Mouse (Mus musculus) T-helper 17 cell (primary cell): ENCODE data around the gene Selenom.

Experiments used
- in situ Hi-C, 2 experiments: fragments of 300-600 bp; cut with MboI, MseI; formaldehyde crosslinking; loops; 1 replicate in 1 of 2; 2 replicates in 1 of 2; pipeline ENCODE4 v1.15.1; 2025; ENCODE audit warnings: high pct_unique_total_duplicates in 2 of 2

Gene Selenom

GRCm38 (mm10) chr11:3514529-3515054 lies at the start of gene Selenom:
TSS of gene Selenom (plus strand) at chr11:3514684.
- in situ Hi-C loops = loop anchor here (5.0 kb wide), 1 partner anchor 42 kb away; no protein-coding TSS in a partner anchor

- in situ Hi-C loops = loop anchor here (5.0 kb wide), 2 partner anchors 41 to 46 kb away; partner anchors contain the start of gene Selenom (in 1 of the 2)
Observed at GRCm38 (mm10) chr11:3471448-3471850, 43.0 kb upstream of the Selenom start.

DNA sequence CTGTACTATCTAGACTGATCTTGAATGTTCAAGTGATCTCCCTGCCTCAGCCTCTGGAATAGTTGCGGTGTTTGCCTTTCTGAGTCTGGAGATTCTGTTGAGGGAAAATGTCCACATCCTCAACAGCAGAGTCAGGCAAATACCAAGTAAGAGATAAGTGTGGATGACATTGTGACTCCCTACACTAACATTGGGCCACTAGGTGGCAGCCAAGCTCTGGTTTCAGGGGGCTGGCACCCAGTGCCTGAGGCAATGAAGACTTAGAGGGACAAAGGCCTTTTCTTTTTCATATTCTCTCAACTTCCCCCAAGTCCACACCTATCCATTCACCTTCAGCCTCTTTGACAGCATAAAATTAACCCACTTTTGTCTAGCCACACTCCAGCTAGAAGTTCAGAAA lies 42.0 kb upstream of the Selenom start:
- in situ Hi-C loops = loop anchor here (5.0 kb wide), 2 partner anchors 40 to 45 kb away; partner anchors contain the start of gene Selenom (in 1 of the 2)

DNA sequence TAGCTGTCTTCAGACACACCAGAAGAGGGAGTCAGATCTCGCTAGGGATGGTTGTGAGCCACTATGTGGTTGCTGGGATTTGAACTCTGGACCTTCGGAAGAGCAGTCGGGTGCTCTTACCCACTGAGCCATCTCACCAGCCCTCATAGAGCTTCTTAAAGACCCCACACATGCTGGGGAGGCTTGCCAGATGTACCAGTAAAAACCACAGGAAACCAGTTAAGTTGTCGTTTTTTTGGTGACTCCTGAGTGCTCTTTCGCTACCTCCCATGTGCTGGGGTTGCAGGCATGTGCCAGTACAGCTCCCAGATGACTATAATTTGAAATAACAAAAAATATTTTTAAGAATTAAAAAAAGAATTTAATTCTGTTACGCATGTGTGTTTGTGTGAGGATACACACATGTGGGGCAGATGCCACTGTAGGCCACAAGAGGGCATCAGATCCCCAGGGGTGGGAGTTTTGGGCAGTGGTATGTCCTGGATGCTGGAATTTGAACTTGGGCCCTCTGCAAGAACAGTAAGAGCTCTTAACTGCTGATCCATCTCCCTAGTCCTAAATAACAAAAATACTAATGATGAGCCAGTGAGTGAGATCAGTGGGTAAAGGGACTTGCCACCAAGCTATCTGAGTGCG lies 39.9 kb upstream of the Selenom start:
- in situ Hi-C loops = loop anchor here (5.0 kb wide), 2 partner anchors 38 to 43 kb away; partner anchors contain the start of gene Selenom (in 1 of the 2)

DNA sequence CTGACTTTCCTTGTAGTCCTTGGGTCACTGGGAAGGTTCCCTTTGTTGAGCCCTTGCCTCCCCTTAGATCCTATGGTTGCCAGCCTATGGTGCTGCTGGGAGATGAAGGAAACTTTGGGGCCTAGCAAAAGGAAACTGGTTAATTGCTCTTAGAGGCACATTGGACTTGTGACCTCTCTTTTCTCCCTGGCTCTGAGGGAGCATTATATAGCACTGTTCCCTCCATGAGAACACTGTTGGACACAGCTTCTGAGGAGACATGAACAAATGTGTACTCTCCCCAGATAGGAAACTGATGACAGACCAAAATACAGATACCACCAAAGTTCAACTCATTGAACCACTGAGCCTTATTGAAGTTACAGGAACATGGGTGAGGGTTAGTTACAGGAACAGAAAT lies 39.0 kb upstream of the Selenom start:
- in situ Hi-C loops = no loop called here

GRCm38 (mm10) chr11:3483980-3484642 lies 30.4 kb upstream of the Selenom start:
- in situ Hi-C loops = no loop called here

DNA sequence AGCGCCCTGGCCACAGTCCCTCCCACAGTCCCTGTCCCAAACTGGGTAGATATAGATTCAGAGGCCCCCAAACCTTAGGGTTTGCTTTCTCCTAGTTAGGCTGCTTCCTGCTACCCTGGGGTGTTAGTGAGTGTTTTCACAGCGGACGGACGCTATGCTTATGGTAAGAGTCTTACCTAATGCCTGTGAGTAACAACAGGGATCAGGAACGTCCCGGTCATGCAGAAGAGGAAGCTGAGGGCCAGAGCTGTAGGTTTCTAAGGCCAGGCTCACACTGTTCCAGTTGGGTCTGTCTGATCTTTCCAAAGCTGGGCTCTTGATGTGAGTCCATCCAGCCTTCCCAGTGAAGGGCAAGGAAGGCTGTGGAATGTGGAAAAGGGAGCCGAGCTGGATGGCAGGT lies 28.1 kb upstream of the Selenom start:
- in situ Hi-C loops = no loop called here

- in situ Hi-C loops = no loop called here
Observed at GRCm38 (mm10) chr11:3487952-3488570, 26.4 kb upstream of the Selenom start, which contains the start of gene Pla2g3. TSS of gene Pla2g3 (plus strand) at chr11:3488284.

- in situ Hi-C loops = no loop called here
Observed at GRCm38 (mm10) chr11:3489036-3489435, 25.4 kb upstream of the Selenom start.

DNA sequence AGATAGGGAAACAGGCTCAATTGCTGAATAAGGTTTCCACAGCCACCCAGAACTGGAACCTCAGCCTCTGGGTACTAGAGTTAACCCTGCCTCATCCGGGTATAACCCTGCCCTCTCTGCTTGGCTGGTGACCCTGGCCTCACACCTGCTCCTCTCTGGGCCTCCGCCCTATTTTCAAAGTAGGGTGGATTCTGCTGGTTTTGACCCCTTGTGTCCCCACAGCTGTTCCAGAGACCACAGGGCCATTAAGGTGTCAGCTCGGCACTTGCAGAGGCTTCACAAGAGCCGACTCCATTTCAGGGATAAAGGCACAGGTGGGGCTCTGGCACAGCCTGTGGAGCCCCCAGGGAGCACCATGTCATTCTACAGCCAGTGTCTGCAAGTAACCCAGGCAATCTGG lies 21.7 kb upstream of the Selenom start:
- in situ Hi-C loops = no loop called here

- in situ Hi-C loops = no loop called here
Observed at GRCm38 (mm10) chr11:3494857-3495256, 19.6 kb upstream of the Selenom start.

- in situ Hi-C loops = no loop called here
Observed at GRCm38 (mm10) chr11:3495496-3495895, 19.0 kb upstream of the Selenom start.

DNA sequence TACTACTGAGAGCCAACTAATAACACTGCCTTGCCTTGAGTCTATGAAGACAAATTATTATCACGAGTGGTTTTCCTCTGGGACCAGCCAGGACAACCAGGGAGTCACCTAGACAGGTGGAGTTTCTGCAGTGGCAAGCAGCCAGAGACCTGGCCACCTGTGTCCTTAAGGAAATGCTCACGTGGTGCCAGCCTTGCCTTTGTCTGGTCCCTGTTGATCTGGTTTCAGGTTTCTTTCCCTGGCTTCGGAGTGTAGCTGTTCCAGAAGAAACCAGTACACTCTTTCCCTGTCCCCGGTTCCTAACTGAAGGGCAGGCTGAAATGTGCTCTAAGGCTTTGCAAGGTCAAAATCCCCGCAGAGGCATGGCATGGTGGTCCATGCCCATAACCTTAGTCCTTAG lies 17.7 kb upstream of the Selenom start:
- in situ Hi-C loops = no loop called here

DNA sequence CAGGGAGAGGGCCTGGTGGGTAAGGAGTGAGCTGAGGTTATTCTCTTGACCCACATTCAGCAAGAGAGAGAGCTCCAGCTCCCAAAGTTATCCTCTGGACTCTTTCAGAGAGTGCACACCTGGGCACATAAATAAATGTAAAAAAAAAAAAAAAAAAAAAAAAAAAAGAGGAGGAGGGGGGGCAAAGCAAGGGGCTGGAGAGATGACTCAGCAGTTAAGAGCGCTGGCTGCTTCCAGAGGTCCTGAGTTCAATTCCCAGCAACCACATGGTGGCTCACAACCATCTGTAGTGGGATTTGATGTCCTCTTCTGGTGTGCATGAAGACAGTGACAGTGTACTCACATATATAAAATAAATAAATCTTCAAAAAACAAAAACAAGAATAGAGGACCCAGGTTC lies 17.2 kb upstream of the Selenom start:
- in situ Hi-C loops = no loop called here

DNA sequence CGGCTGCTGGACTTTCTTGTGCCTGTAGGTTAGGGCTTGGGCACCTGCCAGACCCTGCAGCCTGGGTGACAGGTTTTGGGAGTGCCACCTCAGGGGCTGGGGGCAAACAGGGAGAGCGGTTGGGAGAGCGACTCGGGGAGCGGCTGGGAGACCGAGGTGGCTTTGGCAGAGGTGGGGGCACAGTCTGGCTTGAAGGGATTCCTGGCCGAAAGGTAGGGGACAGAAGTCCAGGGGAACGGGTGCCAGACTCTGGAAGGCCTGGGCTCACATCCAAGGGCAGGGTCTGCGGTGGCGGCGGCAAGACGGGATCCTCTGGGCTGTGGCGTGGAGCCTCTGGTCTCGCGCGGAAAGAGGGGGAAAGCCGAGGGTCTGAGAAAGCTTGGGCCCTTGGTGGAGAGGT lies 12.4 kb upstream of the Selenom start:
- in situ Hi-C loops = no loop called here

GRCm38 (mm10) chr11:3502459-3503072 lies 11.9 kb upstream of the Selenom start:
- in situ Hi-C loops = no loop called here

GRCm38 (mm10) chr11:3503755-3504693 lies 10.5 kb upstream of the Selenom start:
- in situ Hi-C loops = no loop called here

GRCm38 (mm10) chr11:3508226-3508625 lies 6.3 kb upstream of the Selenom start:
- in situ Hi-C loops = no loop called here

- in situ Hi-C loops = loop anchor here in 1 of 2 experiments (5.0 kb wide), 1 partner anchor 37 kb away; no protein-coding TSS in a partner anchor
Observed at GRCm38 (mm10) chr11:3509181-3510085, 5.1 kb upstream of the Selenom start.
